Mouse (Mus musculus) left cerebral cortex, postnatal 4 days (tissue): Measurements from ENCODE around the gene Mapk8. TPM values are rescaled to one million over a fixed set of nuclear protein-coding genes. Genes with fewer than 3 reads are reported as not detected.
A peak's percentile ranks its signal among the peaks of the same experiment; 100 is the strongest.
"Not testable (repeated sequence)": the region's sequence is repeated elsewhere in the genome, so short reads cannot be mapped to it uniquely, and the experiment has no call there.

Experiments used
- DNase-seq: peaks from one replicate; pipeline ENCODE4 v3.0.0-alpha.2; 2022
- intact Hi-C: fragments of 180-260 bp; cut with DNase I; formaldehyde crosslinking; loops from one replicate; pipeline ENCODE4 v1.15.1; 2025
- total RNA-seq, 2 experiments: library from RNA; stranded (reverse); gene quantifications; 2 replicates each; pipeline ENCODE4 v1.2.3; 2021

Gene Mapk8
- total RNA-seq: 100 to 1,000 TPM; 205 to 224 TPM

- peak; percentile 98 for DNase-seq
- intact Hi-C loops: loop anchor here (10.0 kb wide), 1 partner anchor 78 kb away; no protein-coding TSS in a partner anchor
These were observed at the start of gene Mapk8 for GRCm38 (mm10) chr14:33447027-33447569. TSS of gene Mapk8 (minus strand) at chr14:33447158.

- DNase-seq: no peak
- intact Hi-C loops: no loop called here
These were observed 48.3 kb upstream of the Mapk8 start for GRCm38 (mm10) chr14:33495226-33495625.

- DNase-seq: peak; percentile 48
- intact Hi-C loops: no loop called here
These were observed 41.0 kb upstream of the Mapk8 start for GRCm38 (mm10) chr14:33487805-33488550.

DNA sequence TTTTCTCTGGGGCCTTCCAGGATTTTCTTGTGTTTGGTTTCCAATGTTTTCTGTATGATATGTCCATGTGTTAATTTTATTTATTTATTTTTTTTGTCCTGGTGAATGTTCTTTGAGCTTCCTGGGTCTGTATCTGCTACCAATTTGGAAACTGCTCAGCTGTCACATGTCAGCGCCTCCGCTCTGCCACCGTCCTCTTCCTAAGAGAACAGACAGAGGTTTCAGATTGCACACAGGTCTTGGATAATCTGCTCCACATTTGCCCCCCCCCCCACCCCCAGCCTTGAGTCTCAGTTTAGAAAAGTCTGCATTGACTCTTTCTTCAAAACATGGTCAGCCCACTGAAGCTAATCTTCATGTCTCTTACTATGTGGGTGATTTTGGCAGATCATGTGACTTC lies 35.0 kb upstream of the Mapk8 start:
- intact Hi-C loops: no loop called here

GRCm38 (mm10) chr14:33476094-33476760 lies 29.3 kb upstream of the Mapk8 start:
- intact Hi-C loops: no loop called here
- DNase-seq: no peak

More for the DNA sequence above, 35.0 kb upstream of the Mapk8 start:
- DNase-seq: no peak

DNA sequence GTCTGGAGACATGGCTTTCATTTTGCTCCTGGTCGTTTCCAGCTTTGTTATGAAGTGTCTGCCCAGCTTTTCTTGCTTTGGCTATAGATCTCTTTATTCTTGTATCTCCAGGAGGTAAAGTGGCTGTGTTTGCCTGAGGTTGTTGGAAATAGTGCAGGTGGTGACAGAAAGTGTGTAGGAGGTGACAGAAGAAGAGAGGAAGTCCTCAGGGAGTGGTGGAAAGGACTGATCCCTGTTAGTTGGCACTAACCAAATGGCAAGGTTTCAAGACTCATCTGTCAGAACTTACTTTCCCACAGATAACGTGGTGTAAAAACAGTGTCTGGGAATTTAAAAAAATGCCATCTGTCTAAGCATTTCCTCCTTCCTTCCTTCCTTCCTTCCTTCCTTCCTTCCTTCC lies 27.5 kb upstream of the Mapk8 start:
- DNase-seq: no peak
- intact Hi-C loops: no loop called here

- intact Hi-C loops: no loop called here
These were observed 24.4 kb upstream of the Mapk8 start, which contains the start of gene Frmpd2 for GRCm38 (mm10) chr14:33471331-33471730. TSS of gene Frmpd2 (plus strand) at chr14:33471696.

DNA sequence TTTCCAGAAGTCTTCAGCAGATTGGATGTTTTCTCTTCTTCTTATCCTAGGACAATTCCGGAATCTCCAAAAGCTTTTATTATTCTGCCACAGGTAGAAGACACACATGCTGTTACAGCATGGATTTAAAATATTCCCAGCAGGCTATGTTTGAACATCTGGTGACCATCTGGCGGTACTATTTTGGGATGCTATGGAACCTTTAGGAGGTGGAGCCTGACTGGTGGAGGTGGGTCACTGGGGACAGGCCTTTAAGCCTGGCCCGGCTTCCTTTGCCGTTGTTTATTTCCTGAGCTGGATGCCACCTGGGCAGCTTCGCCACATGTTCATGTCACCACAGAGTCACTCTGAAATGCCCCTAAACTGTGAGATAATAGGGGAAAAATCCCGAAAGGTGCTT lies 20.8 kb upstream of the Mapk8 start:
- DNase-seq: no peak
- intact Hi-C loops: no loop called here

More at GRCm38 (mm10) chr14:33471331-33471730, 24.4 kb upstream of the Mapk8 start, which contains the start of gene Frmpd2:
- no peak for DNase-seq

- intact Hi-C loops: no loop called here
- no peak for DNase-seq
These were observed 16.7 kb upstream of the Mapk8 start for GRCm38 (mm10) chr14:33463658-33464057.

DNA sequence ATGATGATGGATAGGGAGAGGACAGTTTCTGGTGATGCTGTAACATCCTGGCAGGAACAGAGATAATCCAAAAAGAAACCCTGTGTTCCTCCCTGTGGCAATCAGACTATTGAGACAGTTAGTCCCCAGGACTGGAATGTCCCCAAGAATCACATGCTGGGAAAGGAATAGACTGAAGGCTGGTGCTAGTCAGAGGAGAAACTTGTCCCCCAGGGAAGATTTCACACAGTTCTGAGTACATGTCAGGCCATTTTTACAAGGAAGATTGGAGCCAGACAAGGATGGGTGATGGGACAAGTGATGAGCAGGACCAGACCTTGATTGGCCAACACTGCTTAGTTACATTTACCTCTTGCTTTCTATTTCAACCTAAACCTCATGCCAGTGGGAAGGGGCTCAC lies 3.4 kb upstream of the Mapk8 start:
- intact Hi-C loops: no loop called here
- no peak for DNase-seq

GRCm38 (mm10) chr14:33449296-33449840 lies 2.4 kb upstream of the Mapk8 start:
- intact Hi-C loops: loop anchor here (10.0 kb wide), 1 partner anchor 75 kb away; no protein-coding TSS in a partner anchor
- no peak for DNase-seq

GRCm38 (mm10) chr14:33448276-33448675 lies 1.3 kb upstream of the Mapk8 start:
- intact Hi-C loops: loop anchor here (10.0 kb wide), 1 partner anchor 77 kb away; no protein-coding TSS in a partner anchor
- DNase-seq: no peak

GRCm38 (mm10) chr14:33446561-33447023 lies 366 bp downstream of the Mapk8 start:
- intact Hi-C loops: loop anchor here (10.0 kb wide), 1 partner anchor 78 kb away; no protein-coding TSS in a partner anchor
- no peak for DNase-seq

GRCm38 (mm10) chr14:33445962-33446361 lies 996 bp downstream of the Mapk8 start:
- intact Hi-C loops: loop anchor here (10.0 kb wide), 1 partner anchor 79 kb away; no protein-coding TSS in a partner anchor
- DNase-seq: no peak

DNA sequence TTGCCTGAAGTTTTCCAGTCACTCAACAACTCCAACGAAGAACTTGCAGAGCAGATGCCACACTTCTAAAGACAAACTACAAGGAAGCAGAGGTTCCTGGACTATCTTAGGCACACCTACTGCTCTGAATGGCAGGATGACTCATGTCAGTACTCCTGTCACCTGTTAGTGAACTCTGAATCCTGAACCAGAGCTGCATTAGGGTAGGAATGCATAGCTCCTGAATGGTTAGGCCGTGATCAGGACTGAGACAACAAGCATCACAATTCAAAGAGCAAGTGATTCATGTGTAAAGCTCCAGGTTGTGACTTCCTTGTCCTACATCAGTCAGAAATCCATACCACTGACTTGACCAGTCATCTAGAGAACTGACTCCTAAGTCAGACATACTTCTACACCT lies 3.2 kb downstream of the Mapk8 start:
- DNase-seq: no peak
- intact Hi-C loops: loop anchor here (10.0 kb wide), 1 partner anchor 81 kb away; no protein-coding TSS in a partner anchor

GRCm38 (mm10) chr14:33432485-33432884 lies 14.5 kb downstream of the Mapk8 start:
- DNase-seq, intact Hi-C loops: not testable (repeated sequence)

DNA sequence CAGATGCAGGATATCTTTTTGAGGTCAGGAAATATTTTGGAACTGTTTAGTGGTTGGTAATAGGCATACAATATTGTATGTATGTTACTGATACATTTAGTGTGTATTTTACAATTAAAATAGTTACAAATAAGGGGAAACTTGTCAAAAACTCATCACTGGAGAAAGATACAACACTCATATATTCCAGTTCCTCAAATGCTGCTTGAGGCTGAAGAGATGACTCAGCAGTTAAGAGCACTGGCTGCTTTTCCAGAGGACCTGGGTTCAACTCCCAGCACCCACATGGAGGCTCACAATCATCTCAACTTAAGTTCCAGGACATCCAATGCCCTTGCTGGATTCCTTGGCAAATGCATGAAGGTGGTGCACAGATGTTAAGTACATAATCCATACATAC lies 22.8 kb downstream of the Mapk8 start:
- no peak for DNase-seq
- intact Hi-C loops: no loop called here

- intact Hi-C loops: no loop called here
These were observed 24.0 kb downstream of the Mapk8 start for GRCm38 (mm10) chr14:33423003-33423402.

GRCm38 (mm10) chr14:33418311-33418909 lies 28.5 kb downstream of the Mapk8 start:
- no peak for DNase-seq
- intact Hi-C loops: no loop called here

More at GRCm38 (mm10) chr14:33423003-33423402, 24.0 kb downstream of the Mapk8 start:
- DNase-seq: no peak

- intact Hi-C loops: no loop called here
- no peak for DNase-seq
These were observed 31.2 kb downstream of the Mapk8 start for GRCm38 (mm10) chr14:33415746-33416145.
